Mouse (Mus musculus) heart, embryonic 10.5 days (tissue): ENCODE measurements around the gene Rnf181. TPM values are rescaled to one million over a fixed set of nuclear protein-coding genes. Genes with fewer than 3 reads are reported as not detected.

ENCODE experiments used
- DNase-seq: peaks from one replicate; pipeline ENCODE4 v3.0.0-alpha.2; 2017; ENCODE audit warnings: low spot score
- H3K27ac ChIP-seq: fragments of 300-500 bp; sonication (generic); 2 replicates; pipeline ENCODE4 v1.5.1; 2016; ENCODE audit warnings: mild to moderate bottlenecking
- H3K27me3 ChIP-seq: fragments of 300-500 bp; sonication (generic); 2 replicates; pipeline ENCODE4 v1.6.1; 2016; ENCODE audit warnings: mild to moderate bottlenecking; ENCODE audit not compliant: poor library complexity, insufficient read depth, severe bottlenecking
- H3K36me3 ChIP-seq: fragments of 300-500 bp; sonication (generic); 2 replicates; pipeline ENCODE4 v1.6.1; 2016; ENCODE audit warnings: mild to moderate bottlenecking, moderate library complexity
- H3K4me1 ChIP-seq: fragments of 300-500 bp; sonication (generic); 2 replicates; pipeline ENCODE4 v1.6.1; 2016; ENCODE audit warnings: mild to moderate bottlenecking
- H3K4me3 ChIP-seq: fragments of 300-500 bp; sonication (generic); 2 replicates; pipeline ENCODE4 v1.5.1; 2016; ENCODE audit warnings: mild to moderate bottlenecking, moderate library complexity
- H3K9me3 ChIP-seq: fragments of 300-500 bp; sonication (generic); 2 replicates; pipeline ENCODE4 v1.6.1; 2016; ENCODE audit warnings: mild to moderate bottlenecking, moderate library complexity
- WGBS: fragments of 180-500 bp; shearing (Covaris S2); methylation state at CpG from one replicate; pipeline ENCODE4 v1.1.7; 2016; 5-methylcytosine and 5-hydroxymethylcytosine counted together
- polyA plus RNA-seq: library from polyadenylated mRNA; unstranded; fragments of >200 nt; fragmentation: Nextera tagmentation; extraction: Ambion mirVana; gene quantifications from 2 replicates; pipeline ENCODE4 v1.2.1, GENCODE M21; 2016

The Rnf181 gene
- polyA plus RNA-seq, 1 experiment from 2014 or later = 127 TPM

GRCm38 (mm10) chr6:72390795-72391521 is 24.2 kb upstream of the Rnf181 start:
- WGBS = 8% methylated on average over 12 of the region's 12 CpGs
- H3K36me3 ChIP-seq = peaks cover 17% of the 10 kb centered on the region; the same call in 1 of the 2 replicates
- H3K9me3 ChIP-seq = no peaks in the 10 kb centered on the region
- DNase-seq = peak; percentile 89
- H3K27me3 ChIP-seq = no peaks in the 10 kb centered on the region
- H3K4me1 ChIP-seq = peaks cover 39% of the 10 kb centered on the region
- peak overlapping the region; percentile 97 for H3K27ac ChIP-seq
- H3K4me3 ChIP-seq = peak overlapping the region; percentile 78

GRCm38 (mm10) chr6:72389941-72390771 is 23.4 kb upstream of the Rnf181 start, which contains the start of gene Vamp8:
Gene Vamp8 (minus strand): TSS chr6:72390703.
- WGBS = under 1% methylated on average over 33 of the region's 33 CpGs
- DNase-seq = peak; percentile 92
- Histone ChIP-seq H3K27ac (peak within 1 kb of the TSS; percentile 97), H3K4me3 (peak within 1 kb of the TSS; percentile 78), H3K36me3 (peaks cover 24% of the 10 kb centered on the region), H3K4me1 (peaks cover 39% of the 10 kb centered on the region), H3K27me3 (no peaks in the 10 kb centered on the region), H3K9me3 (no peaks in the 10 kb centered on the region)

GRCm38 (mm10) chr6:72389471-72389940 is 22.8 kb upstream of the Rnf181 start:
- Histone ChIP-seq H3K27me3 (no peaks in the 10 kb centered on the region), H3K4me3 (peak overlapping the region; percentile 78)
- DNase-seq = no peak

GRCm38 (mm10) chr6:72388791-72389329 is 22.1 kb upstream of the Rnf181 start:
- 77% methylated on average over 6 of the region's 6 CpGs for WGBS

More at GRCm38 (mm10) chr6:72389471-72389940, 22.8 kb upstream of the Rnf181 start:
- Histone ChIP-seq H3K4me1 (peaks cover 39% of the 10 kb centered on the region), H3K9me3 (no peaks in the 10 kb centered on the region), H3K27ac (peak overlapping the region; percentile 97), H3K36me3 (peaks cover 31% of the 10 kb centered on the region)
- 15% methylated on average over 13 of the region's 13 CpGs for WGBS

GRCm38 (mm10) chr6:72388266-72388665 is 21.5 kb upstream of the Rnf181 start:
- Histone ChIP-seq H3K9me3 (no peaks in the 10 kb centered on the region), H3K4me3 (no peak overlapping the region), H3K4me1 (peaks cover 39% of the 10 kb centered on the region), H3K27ac (peak overlapping the region; percentile 97), H3K36me3 (peaks cover 36% of the 10 kb centered on the region), H3K27me3 (no peaks in the 10 kb centered on the region)
- WGBS = 64% methylated on average over 10 of the region's 10 CpGs
- DNase-seq = no peak

More at GRCm38 (mm10) chr6:72388791-72389329, 22.1 kb upstream of the Rnf181 start:
- H3K27me3 ChIP-seq = no peaks in the 10 kb centered on the region
- H3K36me3 ChIP-seq = peaks cover 36% of the 10 kb centered on the region
- H3K9me3 ChIP-seq = no peaks in the 10 kb centered on the region
- no peak for DNase-seq
- peaks cover 39% of the 10 kb centered on the region for H3K4me1 ChIP-seq
- peak overlapping the region; percentile 97 for H3K27ac ChIP-seq
- H3K4me3 ChIP-seq = peak overlapping the region; percentile 78

- no peaks in the 10 kb centered on the region for H3K27me3 ChIP-seq
- no peak overlapping the region for H3K27ac ChIP-seq
- no peaks in the 10 kb centered on the region for H3K9me3 ChIP-seq
- H3K4me1 ChIP-seq = peaks cover 34% of the 10 kb centered on the region
- no peak for DNase-seq
- no peak overlapping the region for H3K4me3 ChIP-seq
- peaks cover 36% of the 10 kb centered on the region for H3K36me3 ChIP-seq
- 86% methylated on average over 3 of the region's 3 CpGs for WGBS
Measured at GRCm38 (mm10) chr6:72387816-72388215, 21.1 kb upstream of the Rnf181 start.

- WGBS = 93% methylated on average over 2 of the region's 2 CpGs
- DNase-seq = no peak
- H3K36me3 ChIP-seq = peaks cover 36% of the 10 kb centered on the region
- no peak overlapping the region for H3K4me3 ChIP-seq
- no peaks in the 10 kb centered on the region for H3K27me3 ChIP-seq
- peaks cover 34% of the 10 kb centered on the region for H3K4me1 ChIP-seq
- H3K9me3 ChIP-seq = no peaks in the 10 kb centered on the region
- H3K27ac ChIP-seq = no peak overlapping the region
Measured at GRCm38 (mm10) chr6:72386561-72386960, 19.8 kb upstream of the Rnf181 start.

- Histone ChIP-seq H3K36me3 (peaks cover 36% of the 10 kb centered on the region), H3K4me3 (no peak overlapping the region), H3K9me3 (no peaks in the 10 kb centered on the region), H3K27me3 (no peaks in the 10 kb centered on the region), H3K27ac (no peak overlapping the region), H3K4me1 (peaks cover 28% of the 10 kb centered on the region)
- WGBS = 68% methylated on average over 4 of the region's 4 CpGs
- no peak for DNase-seq
Measured at GRCm38 (mm10) chr6:72385258-72385657, 18.5 kb upstream of the Rnf181 start.

GRCm38 (mm10) chr6:72383952-72384351 is 17.2 kb upstream of the Rnf181 start:
- Histone ChIP-seq H3K27me3 (peaks cover 5% of the 10 kb centered on the region; the same call in 1 of the 2 replicates), H3K9me3 (no peaks in the 10 kb centered on the region), H3K4me3 (no peak overlapping the region), H3K36me3 (peaks cover 35% of the 10 kb centered on the region), H3K27ac (no peak overlapping the region), H3K4me1 (peaks cover 21% of the 10 kb centered on the region)
- WGBS = 86% methylated on average over 7 of the region's 7 CpGs
- DNase-seq = no peak

- H3K27ac ChIP-seq = peak overlapping the region; percentile 32; the same call in 1 of the 2 replicates
- DNase-seq = no peak
- H3K4me1 ChIP-seq = peaks cover 14% of the 10 kb centered on the region
- H3K4me3 ChIP-seq = no peak overlapping the region
- WGBS = 83% methylated on average over 6 of the region's 6 CpGs
- peaks cover 5% of the 10 kb centered on the region; the same call in 1 of the 2 replicates for H3K27me3 ChIP-seq
- peaks cover 32% of the 10 kb centered on the region for H3K36me3 ChIP-seq
- no peaks in the 10 kb centered on the region for H3K9me3 ChIP-seq
Measured at GRCm38 (mm10) chr6:72383142-72383820, 16.5 kb upstream of the Rnf181 start.

- H3K9me3 ChIP-seq = no peaks in the 10 kb centered on the region
- no peak overlapping the region for H3K27ac ChIP-seq
- no peak for DNase-seq
- 77% methylated on average over 6 of the region's 6 CpGs for WGBS
- H3K27me3 ChIP-seq = peaks cover 5% of the 10 kb centered on the region; the same call in 1 of the 2 replicates
- no peak overlapping the region for H3K4me3 ChIP-seq
- peaks cover 29% of the 10 kb centered on the region for H3K36me3 ChIP-seq
- peaks cover 10% of the 10 kb centered on the region for H3K4me1 ChIP-seq
Measured at GRCm38 (mm10) chr6:72382494-72382893, 15.7 kb upstream of the Rnf181 start.

GRCm38 (mm10) chr6:72380131-72380770 is 13.5 kb upstream of the Rnf181 start, which contains the start of gene Vamp5:
Gene Vamp5 (minus strand): TSS chr6:72380468.
- 1% methylated on average over 49 of the region's 49 CpGs for WGBS

More at GRCm38 (mm10) chr6:72380131-72380770, 13.5 kb upstream of the Rnf181 start, which contains the start of gene Vamp5:
- H3K27ac ChIP-seq = peak within 1 kb of the TSS; percentile 88
- peak; percentile 85 for DNase-seq
- peaks cover 10% of the 10 kb centered on the region for H3K4me1 ChIP-seq
- H3K36me3 ChIP-seq = peaks cover 13% of the 10 kb centered on the region
- H3K9me3 ChIP-seq = no peaks in the 10 kb centered on the region
- peaks cover 5% of the 10 kb centered on the region; the same call in 1 of the 2 replicates for H3K27me3 ChIP-seq
- H3K4me3 ChIP-seq = peak within 1 kb of the TSS; percentile 69
